9 mouse cellular contexts compared by ENCODE assay signal in the genomic region with DNA sequence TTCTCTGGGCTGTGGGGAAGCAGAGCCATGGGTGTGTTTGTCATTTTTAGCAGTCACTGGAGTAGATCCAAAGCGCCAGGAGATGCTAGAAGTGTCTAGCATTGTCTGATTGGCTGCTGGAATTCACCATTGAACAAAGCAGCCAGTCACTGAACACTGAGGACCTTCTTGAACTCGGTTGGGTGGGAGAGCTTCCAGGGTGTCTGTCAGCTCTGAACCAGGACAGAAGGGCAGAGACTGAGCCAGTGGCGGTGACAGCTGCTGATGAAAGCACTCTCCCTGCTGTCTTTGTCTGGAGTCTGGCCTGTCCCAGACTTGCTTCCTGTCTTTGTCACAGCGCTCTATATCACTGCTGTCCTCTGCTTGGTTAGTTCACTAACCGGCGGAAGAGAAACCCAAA. TPM values are rescaled to one million over a fixed set of nuclear protein-coding genes. Genes with fewer than 3 reads are reported as not detected.
DNase-seq lines count a peak whose midpoint lies in the region; ATAC-seq lines count a peak whose summit lies in the region.
"Had no signal": no experiment of that assay in that cellular context is flagged by ENCODE, and none has a peak within 500 bp of the region (broad histone marks: within the 10 kb centered on the region; RNA-seq: fewer than 3 reads in every experiment).

No protein-coding gene starts in this region.

- 0 out of 2 replicates have a peak, but pooled peaks have one; percentile 25 for ATAC-seq in intestine, embryonic 15.5 days
- ATAC-seq in limb, embryonic 15.5 days (ENCODE audit: insufficient number of reproducible peaks, low FRiP score, low TSS enrichment, low read depth) = no peak
- ATAC-seq in neural tube, embryonic 13.5 days (ENCODE audit: low read depth) = peak; percentile 89
- ATAC-seq in megakaryocyte-erythroid progenitor cell, adult 5-6 weeks (replicated peaks; ENCODE audit: low FRiP score, low TSS enrichment, poor library complexity, severe bottlenecking) = no peak
- ATAC-seq: Patski had no signal

- H3K4me1 ChIP-seq in intestine, embryonic 15.5 days (replicated peaks) = peaks cover 4% of the 10 kb centered on the region; the same call in 1 of the 2 replicates
- peaks cover 20% of the 10 kb centered on the region for H3K4me1 ChIP-seq in limb, embryonic 15.5 days
- peaks cover 64% of the 10 kb centered on the region for H3K4me1 ChIP-seq in neural tube, embryonic 13.5 days (replicated peaks)

- no peak overlapping the region for H3K4me2 ChIP-seq in intestine, embryonic 15.5 days (replicated peaks)
- no peak overlapping the region for H3K4me2 ChIP-seq in limb, embryonic 15.5 days
- peak overlapping the region; percentile 30; the same call in 1 of the 2 replicates for H3K4me2 ChIP-seq in neural tube, embryonic 13.5 days

- 52% methylated on average over 6 of the region's 6 CpGs for WGBS in intestine, embryonic 15.5 days
- WGBS in limb, embryonic 15.5 days = 53% methylated on average over 6 of the region's 6 CpGs
- 4% methylated on average over 6 of the region's 6 CpGs for WGBS in neural tube, embryonic 13.5 days

- H3K27ac ChIP-seq in intestine, embryonic 15.5 days = no peak overlapping the region; the same call in 1 of the 2 replicates
- H3K27ac ChIP-seq in limb, embryonic 15.5 days = 0 out of 2 replicates have a peak overlapping the region, but pooled peaks have one; percentile 14
- peak overlapping the region; percentile 93 for H3K27ac ChIP-seq in neural tube, embryonic 13.5 days (replicated peaks)

- H3K27me3 ChIP-seq in intestine, embryonic 15.5 days (replicated peaks) = no peaks in the 10 kb centered on the region
- no peaks in the 10 kb centered on the region for H3K27me3 ChIP-seq in limb, embryonic 15.5 days
- H3K27me3 ChIP-seq in neural tube, embryonic 13.5 days = no peaks in the 10 kb centered on the region
- H3K27me3 ChIP-seq: Patski had no signal

- H3K4me3 ChIP-seq in intestine, embryonic 15.5 days (replicated peaks) = no peak overlapping the region
- no peak overlapping the region for H3K4me3 ChIP-seq in limb, embryonic 15.5 days
- no peak overlapping the region for H3K4me3 ChIP-seq in neural tube, embryonic 13.5 days

- no peaks in the 10 kb centered on the region for H3K9me3 ChIP-seq in intestine, embryonic 15.5 days
- no peaks in the 10 kb centered on the region for H3K9me3 ChIP-seq in limb, embryonic 15.5 days
- no peaks in the 10 kb centered on the region for H3K9me3 ChIP-seq in neural tube, embryonic 13.5 days

- H3K36me3 ChIP-seq in intestine, embryonic 15.5 days = no peaks in the 10 kb centered on the region
- H3K36me3 ChIP-seq in limb, embryonic 15.5 days = no peaks in the 10 kb centered on the region
- H3K36me3 ChIP-seq in neural tube, embryonic 13.5 days = no peaks in the 10 kb centered on the region

- peak; percentile 92 for DNase-seq in Muller cell, postnatal 12 days (ENCODE audit: inconsistent ontology term)
- DNase-seq in cerebellum, adult 9-10 months = peak; percentile 78
- peak; percentile 98 for DNase-seq in heart, adult 11 months
- DNase-seq in c-Kit-positive CD71-positive TER-119-positive erythroid progenitor cells, embryonic 14.5 days (ENCODE audit: low spot score) = no peak

- H3K9ac ChIP-seq in intestine, embryonic 15.5 days = no peak overlapping the region; the same call in 1 of the 2 replicates
- no peak overlapping the region for H3K9ac ChIP-seq in limb, embryonic 15.5 days
- peak overlapping the region; percentile 54; the same call in 1 of the 2 replicates for H3K9ac ChIP-seq in neural tube, embryonic 13.5 days

RNA-seq across cellular contexts. Expression of a gene that starts 6.5 kb away (rescaled TPM):
- 13.4 and 15.5 TPM in 2 replicates for polyA plus RNA-seq in intestine, embryonic 15.5 days (2015; fragmentation: Nextera tagmentation; extraction: Ambion mirVana)
- 15.2 and 15.9 TPM in 2 replicates for polyA plus RNA-seq in limb, embryonic 15.5 days (2015; fragmentation: Nextera tagmentation; extraction: Ambion mirVana)
- polyA plus RNA-seq in neural tube, embryonic 13.5 days (2015; fragmentation: Nextera tagmentation; extraction: Ambion mirVana) = 16.0 and 17.0 TPM in 2 replicates
- 9.2 and 13.2 TPM in 2 replicates for total RNA-seq in megakaryocyte-erythroid progenitor cell, adult 5-6 weeks (2014; fragmentation: Nextera tagmentation)
- total RNA-seq in megakaryocyte-erythroid progenitor cell, adult 5-6 weeks (2017) = 16.6 and 18.7 TPM in 2 replicates

RNA-seq across cellular contexts. Expression of a gene that starts 6.6 kb away (rescaled TPM):
- polyA plus RNA-seq in intestine, embryonic 15.5 days (2015; fragmentation: Nextera tagmentation; extraction: Ambion mirVana) = 8.0 and 10.3 TPM in 2 replicates
- polyA plus RNA-seq in limb, embryonic 15.5 days (2015; fragmentation: Nextera tagmentation; extraction: Ambion mirVana) = 6.7 and 8.2 TPM in 2 replicates
- 13.5 and 14.5 TPM in 2 replicates for polyA plus RNA-seq in neural tube, embryonic 13.5 days (2015; fragmentation: Nextera tagmentation; extraction: Ambion mirVana)
- total RNA-seq in megakaryocyte-erythroid progenitor cell, adult 5-6 weeks (2014; fragmentation: Nextera tagmentation) = 19.5 and 24.7 TPM in 2 replicates
- total RNA-seq in megakaryocyte-erythroid progenitor cell, adult 5-6 weeks (2017) = 24.7 and 36.7 TPM in 2 replicates

RNA-seq across cellular contexts. Expression of a gene that starts 28.5 kb away (rescaled TPM):
- polyA plus RNA-seq in intestine, embryonic 15.5 days (2015; fragmentation: Nextera tagmentation; extraction: Ambion mirVana) = 69.0 and 118 TPM in 2 replicates
- polyA plus RNA-seq in limb, embryonic 15.5 days (2015; fragmentation: Nextera tagmentation; extraction: Ambion mirVana) = 37.7 and 49.2 TPM in 2 replicates
- polyA plus RNA-seq in neural tube, embryonic 13.5 days (2015; fragmentation: Nextera tagmentation; extraction: Ambion mirVana) = 90.3 and 94.3 TPM in 2 replicates
- 300 and 366 TPM in 2 replicates for total RNA-seq in megakaryocyte-erythroid progenitor cell, adult 5-6 weeks (2014; fragmentation: Nextera tagmentation)
- total RNA-seq in megakaryocyte-erythroid progenitor cell, adult 5-6 weeks (2017) = 205 and 275 TPM in 2 replicates

Comparison
In these comparisons a context has a peak if more than half of its experiments do, and no peak if none do; other contexts are left out.
1. ATAC-seq: peak in intestine, embryonic 15.5 days (single experiment) and neural tube, embryonic 13.5 days (single experiment); none in limb, embryonic 15.5 days (single experiment) and megakaryocyte-erythroid progenitor cell, adult 5-6 weeks (single experiment).